ENCODE assay signal across 8 mouse cellular contexts in genomic region chr13:67173723-67174055, GRCm38 (mm10). TPM values are rescaled to one million over a fixed set of nuclear protein-coding genes. Genes with fewer than 3 reads are reported as not detected.
DNase-seq lines count a peak whose midpoint lies in the region; ATAC-seq and TF ChIP-seq lines count a peak whose summit lies in the region.

No protein-coding gene starts in this region.

- no peak for TF ChIP-seq POLR2A in myocyte (IDR thresholded peaks at IDR 0.05; ENCODE audit: insufficient read length, low read depth)

- peak overlapping the region; percentile 66 for H3K4me2 ChIP-seq in embryonic facial prominence, embryonic 13.5 days
- H3K4me2 ChIP-seq in myocyte (ENCODE audit: low read depth), result peak overlapping the region; percentile 62

- H3K9ac ChIP-seq in embryonic facial prominence, embryonic 13.5 days, result peak overlapping the region; percentile 77

- no peak for ATAC-seq in embryonic facial prominence, embryonic 13.5 days (ENCODE audit: insufficient number of reproducible peaks, insufficient read depth, low FRiP score, low TSS enrichment, low read depth)
- no peak for ATAC-seq in activated CD4-positive, CD25-positive, alpha-beta regulatory T cell, adult 4 months

- H3K27me3 ChIP-seq in embryonic facial prominence, embryonic 13.5 days, result no peaks in the 10 kb centered on the region
- H3K27me3 ChIP-seq in myocyte (ENCODE audit: control insufficient read depth, insufficient read depth, insufficient read length), result no peaks in the 10 kb centered on the region

- no peaks in the 10 kb centered on the region for H3K4me1 ChIP-seq in embryonic facial prominence, embryonic 13.5 days

- no peak overlapping the region for H3ac ChIP-seq in myocyte (ENCODE audit: control insufficient read depth, insufficient read length)

- H3K36me3 ChIP-seq in embryonic facial prominence, embryonic 13.5 days, result peaks cover 12% of the 10 kb centered on the region
- no peaks in the 10 kb centered on the region for H3K36me3 ChIP-seq in myocyte (ENCODE audit: control insufficient read depth, insufficient read depth)

- WGBS in embryonic facial prominence, embryonic 13.5 days, result 26% methylated on average over 5 of the region's 5 CpGs

- no peaks in the 10 kb centered on the region for H3K79me2 ChIP-seq in myocyte (ENCODE audit: control insufficient read depth, insufficient read depth)

- H3K9me3 ChIP-seq in embryonic facial prominence, embryonic 13.5 days, result no peaks in the 10 kb centered on the region

- H3K4me3 ChIP-seq in left cerebral cortex, adult 2 months, result peak overlapping the region; percentile 66
- peak overlapping the region; percentile 77 for H3K4me3 ChIP-seq in embryonic facial prominence, embryonic 13.5 days
- H3K4me3 ChIP-seq in myocyte, result peak overlapping the region; percentile 20

- no peak for TF ChIP-seq CTCF in left cerebral cortex, adult 2 months (IDR thresholded peaks at IDR 0.05)

- intact Hi-C loops in left cerebral cortex, adult 2 months (cut with DNase I), result loop anchor here (1.0 to 5.0 kb wide), 4 partner anchors 21 to 134 kb away; partner anchors contain the start of genes Gm28557, Zfp455 and Zfp457
- intact Hi-C loops in left cerebral cortex, postnatal 36 days (cut with DNase I), result no loop called here

- DNase-seq in left cerebral cortex, adult 2 months (ENCODE audit: extremely low spot score in 1 of 2, low spot score in 2 of 2), result no peak
- DNase-seq in left cerebral cortex, postnatal 36 days (ENCODE audit: low spot score in 2 of 2), result no peak
- DNase-seq in induced T-regulatory cell, adult 2 months (ENCODE audit: low read depth), result peak; percentile 27
- no peak for DNase-seq in right cerebral cortex, postnatal 25 days
- DNase-seq in embryo, embryonic 10 days (ENCODE audit: low spot score), result no peak

- H3K27ac ChIP-seq in left cerebral cortex, adult 2 months, result no peak overlapping the region
- H3K27ac ChIP-seq in embryonic facial prominence, embryonic 13.5 days, result no peak overlapping the region

TF ChIP-seq in myocyte, 11 proteins besides CTCF, POLR2A, EP300 and RAD21:
- TF ChIP-seq USF1 (IDR thresholded peaks at IDR 0.05; ENCODE audit: low read depth) (no peak), POLR2AphosphoS2 (IDR thresholded peaks at IDR 0.05; ENCODE audit: insufficient read length, low read depth) (no peak), MYOD1 (IDR thresholded peaks at IDR 0.05; ENCODE audit: control insufficient read depth in 1 of 3, insufficient read length in 2 of 3, low read depth in 2 of 3) (no peak), MYOG (IDR thresholded peaks at IDR 0.05; ENCODE audit: control insufficient read depth in 1 of 3, insufficient read depth in 1 of 3, insufficient read length in 2 of 3, low read depth in 2 of 3) (no peak), REST (IDR thresholded peaks at IDR 0.05; ENCODE audit: insufficient read depth, insufficient read length) (no peak), E2F4 (IDR thresholded peaks at IDR 0.05; ENCODE audit: insufficient read depth) (no peak), MAX (IDR thresholded peaks at IDR 0.05; ENCODE audit: low read depth) (no peak), SRF (IDR thresholded peaks at IDR 0.05; ENCODE audit: control insufficient read depth, insufficient read length, low read depth) (no peak), CEBPB (IDR thresholded peaks at IDR 0.05; ENCODE audit: insufficient read depth, poor library complexity, severe bottlenecking) (no peak), TCF12 (IDR thresholded peaks at IDR 0.05; ENCODE audit: insufficient read depth, poor library complexity, severe bottlenecking) (no peak), TCF3 (IDR thresholded peaks at IDR 0.05; ENCODE audit: insufficient read length, low read depth) (no peak)

RNA-seq across cellular contexts. Expression of gene Rsl1, which starts 0.7 kb away (rescaled TPM):
- 1 to 10 TPM; 4.2 to 4.8 TPM for total RNA-seq in left cerebral cortex, adult 2 months (2021)
- 1 to 10 TPM; 4.8 to 6.5 TPM for total RNA-seq in left cerebral cortex, postnatal 36 days (2021)
- 8.0 and 8.9 TPM in 2 replicates for polyA plus RNA-seq in embryonic facial prominence, embryonic 13.5 days (2015; fragmentation: Nextera tagmentation; extraction: Ambion mirVana)
- polyA plus RNA-seq in myocyte (2012; fragmentation: generic; extraction: Trizol), result 0.41 TPM
- 10 to 100 TPM; 18.8 to 21.6 TPM for polyA plus RNA-seq in activated CD4-positive, CD25-positive, alpha-beta regulatory T cell, adult 4 months (2017; shearing (Covaris generic))

RNA-seq across cellular contexts. Expression of gene Zfp455, which starts 20.6 kb away (rescaled TPM):
- total RNA-seq in left cerebral cortex, adult 2 months (2021), result 1 to 10 TPM; 2.9 to 3.5 TPM
- 1 to 10 TPM; 3.3 to 3.4 TPM for total RNA-seq in left cerebral cortex, postnatal 36 days (2021)
- 3.2 and 3.5 TPM in 2 replicates for polyA plus RNA-seq in embryonic facial prominence, embryonic 13.5 days (2015; fragmentation: Nextera tagmentation; extraction: Ambion mirVana)
- polyA plus RNA-seq in myocyte (2012; fragmentation: generic; extraction: Trizol), result 0.05 TPM
- polyA plus RNA-seq in activated CD4-positive, CD25-positive, alpha-beta regulatory T cell, adult 4 months (2017; shearing (Covaris generic)), result 1 to 10 TPM; 5.7 to 6.4 TPM

RNA-seq across cellular contexts. Expression of gene Zfp759, which starts 52.2 kb away (rescaled TPM):
- 10 to 100 TPM in 1 of 2 experiments, 1 to 10 TPM in 1; 8.8 to 10.0 TPM for total RNA-seq in left cerebral cortex, adult 2 months (2021)
- total RNA-seq in left cerebral cortex, postnatal 36 days (2021), result 10 to 100 TPM in 1 of 2 experiments, 1 to 10 TPM in 1; 7.5 to 10.4 TPM
- 2.2 and 2.7 TPM in 2 replicates for polyA plus RNA-seq in embryonic facial prominence, embryonic 13.5 days (2015; fragmentation: Nextera tagmentation; extraction: Ambion mirVana)
- polyA plus RNA-seq in myocyte (2012; fragmentation: generic; extraction: Trizol), result 0.59 TPM
- 1 to 10 TPM; 1.6 to 2.9 TPM for polyA plus RNA-seq in activated CD4-positive, CD25-positive, alpha-beta regulatory T cell, adult 4 months (2017; shearing (Covaris generic))

RNA-seq across cellular contexts. Expression of gene Rslcan18, which starts 57.6 kb away (rescaled TPM):
- total RNA-seq in left cerebral cortex, adult 2 months (2021), result under 1 TPM; 0.29 to 0.44 TPM
- under 1 TPM; 0.16 to 0.35 TPM for total RNA-seq in left cerebral cortex, postnatal 36 days (2021)
- polyA plus RNA-seq in embryonic facial prominence, embryonic 13.5 days (2015; fragmentation: Nextera tagmentation; extraction: Ambion mirVana), result 0.13 and 0.25 TPM in 2 replicates
- 0.19 TPM for polyA plus RNA-seq in myocyte (2012; fragmentation: generic; extraction: Trizol)
- polyA plus RNA-seq in activated CD4-positive, CD25-positive, alpha-beta regulatory T cell, adult 4 months (2017; shearing (Covaris generic)), result under 1 TPM; 0.15 to 0.17 TPM

Comparison
In these comparisons a context has a peak if more than half of its experiments do, and no peak if none do; other contexts are left out.
1. H3K4me3 ChIP-seq: peak in every context shown above with its lines; median percentile 77 in embryonic facial prominence, embryonic 13.5 days; 66 in left cerebral cortex, adult 2 months; 20 in myocyte.